Mouse (Mus musculus): ENCODE measurements around the gene 1500015O10Rik. TPM values are rescaled to one million over a fixed set of nuclear protein-coding genes. Genes with fewer than 3 reads are reported as not detected.

The 1500015O10Rik gene
- total RNA-seq, 2 experiments from 2014 or later = 2.4 to 2.6 TPM

DNA sequence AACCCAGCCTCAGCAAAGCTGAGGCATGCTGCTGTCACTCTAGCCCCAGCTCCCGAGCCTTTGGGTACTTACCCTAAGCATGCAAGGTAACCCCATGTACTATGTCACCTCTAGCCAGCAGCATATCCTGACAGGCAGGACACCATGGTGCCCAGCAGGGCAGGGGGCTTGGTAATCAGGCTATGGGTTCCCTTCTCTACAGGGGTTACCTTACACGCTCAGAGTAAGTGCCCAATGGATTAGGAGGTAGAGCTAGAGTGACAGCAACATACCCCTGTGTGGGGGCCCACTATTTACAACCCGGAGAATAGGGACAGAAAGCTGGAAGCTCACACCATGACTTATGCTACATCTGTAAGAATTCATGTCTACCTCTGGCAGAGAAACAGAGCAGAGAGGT, 39.6 kb downstream of the 1500015O10Rik start:
- DNase-seq (ENCODE audit: extremely low spot score in 1 of 2, low spot score in 1 of 2) = no peak

DNA sequence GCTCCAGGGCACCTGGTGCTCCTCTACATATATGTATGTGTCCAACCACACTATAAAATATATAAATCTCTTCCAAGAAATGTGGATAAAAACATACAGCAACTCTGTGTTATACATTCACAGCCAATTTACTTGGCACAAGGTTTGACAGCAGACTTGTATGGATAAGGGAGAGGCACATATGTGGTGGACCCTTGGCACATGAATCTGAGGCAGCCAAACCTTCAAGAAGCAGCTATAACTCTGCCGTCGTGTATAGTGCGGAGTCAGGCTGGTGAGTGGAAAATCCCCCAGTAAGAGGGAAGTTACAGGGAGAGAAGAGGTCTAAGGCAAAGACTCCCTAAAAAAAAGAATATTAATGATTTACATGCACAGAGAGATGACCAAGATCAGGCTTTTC, 42.3 kb downstream of the 1500015O10Rik start:
- no peak for DNase-seq (ENCODE audit: extremely low spot score in 1 of 2, low spot score in 1 of 2)

DNA sequence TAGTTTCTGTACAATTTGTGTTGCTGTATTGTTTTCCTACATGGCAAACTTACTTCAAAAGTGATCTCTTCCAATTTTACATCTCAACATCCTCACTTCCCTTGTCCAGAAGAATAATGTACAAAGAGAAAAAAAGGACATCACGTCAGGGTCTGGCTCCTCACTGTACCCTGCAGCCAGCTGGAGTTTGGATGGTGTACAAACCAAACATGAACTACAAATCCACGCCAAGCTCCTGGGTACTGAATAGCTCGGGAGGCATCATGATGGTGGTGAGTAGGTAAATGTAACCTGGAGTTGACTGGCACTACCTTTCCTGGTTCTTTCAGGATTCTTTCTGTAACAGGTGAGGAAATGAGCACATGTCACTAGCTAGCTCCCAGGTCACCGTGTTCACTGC, 43.7 kb downstream of the 1500015O10Rik start:
- no peak for DNase-seq (ENCODE audit: extremely low spot score in 1 of 2, low spot score in 1 of 2)

DNA sequence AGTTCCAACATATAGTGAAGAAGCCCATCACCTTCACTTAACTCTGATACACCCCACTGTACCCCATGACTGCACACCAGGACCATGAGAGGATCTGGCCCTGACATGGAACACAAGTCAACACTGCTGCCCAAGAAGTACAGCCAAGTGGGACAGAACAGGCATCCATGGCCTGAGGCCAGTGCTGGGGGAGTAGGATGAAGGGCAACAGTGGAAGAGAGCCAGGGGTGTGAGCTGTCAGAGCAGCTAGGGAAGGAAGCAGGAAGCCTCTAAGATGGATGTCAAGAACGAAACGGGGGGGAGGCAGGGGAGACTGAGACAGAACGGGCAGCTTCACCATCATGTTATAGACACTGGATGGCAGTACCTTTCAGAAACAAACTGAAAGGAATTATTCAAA, 45.7 kb downstream of the 1500015O10Rik start:
- no peak for DNase-seq (ENCODE audit: extremely low spot score in 1 of 2, low spot score in 1 of 2)

DNA sequence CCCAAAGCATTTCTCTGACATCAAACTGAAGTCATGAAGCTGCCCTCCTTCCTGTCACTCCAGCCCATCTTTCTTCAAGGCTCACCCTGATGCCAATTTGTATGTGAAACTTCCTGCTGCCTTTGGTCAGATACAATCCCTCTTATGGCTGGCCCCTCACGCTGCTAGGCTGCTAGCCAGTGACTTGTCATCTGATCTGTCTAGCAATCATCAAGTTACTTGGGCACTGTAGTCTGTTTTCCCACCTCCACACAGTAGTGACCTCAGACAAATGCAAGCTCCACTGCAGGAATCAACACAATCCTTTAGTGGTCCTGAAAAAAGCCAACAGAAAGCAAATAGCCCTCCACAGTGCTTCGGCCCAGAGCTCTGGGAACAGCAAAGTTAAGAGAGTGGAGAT, 50.8 kb downstream of the 1500015O10Rik start:
- DNase-seq (ENCODE audit: extremely low spot score in 1 of 2, low spot score in 1 of 2) = no peak

DNA sequence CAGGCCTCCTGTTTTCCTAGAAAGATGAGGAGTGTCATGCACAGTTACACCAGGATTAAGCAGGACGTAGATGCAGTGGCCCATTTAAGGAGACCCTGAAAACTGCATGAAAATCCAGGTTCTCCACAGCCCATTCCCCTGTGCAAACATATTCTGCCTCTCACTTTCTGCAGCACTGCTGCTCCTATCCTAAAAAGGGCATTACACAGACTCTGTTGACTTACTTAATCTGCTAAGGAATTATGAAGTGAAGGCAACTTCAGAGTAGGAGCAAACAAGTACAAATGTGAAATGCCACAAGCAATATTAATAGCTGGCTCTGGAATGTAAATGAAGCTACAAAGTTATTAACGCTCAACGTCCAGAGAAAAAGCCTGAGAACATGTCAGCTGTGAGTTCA, 51.3 kb downstream of the 1500015O10Rik start:
- DNase-seq (ENCODE audit: extremely low spot score in 1 of 2, low spot score in 1 of 2) = no peak

DNA sequence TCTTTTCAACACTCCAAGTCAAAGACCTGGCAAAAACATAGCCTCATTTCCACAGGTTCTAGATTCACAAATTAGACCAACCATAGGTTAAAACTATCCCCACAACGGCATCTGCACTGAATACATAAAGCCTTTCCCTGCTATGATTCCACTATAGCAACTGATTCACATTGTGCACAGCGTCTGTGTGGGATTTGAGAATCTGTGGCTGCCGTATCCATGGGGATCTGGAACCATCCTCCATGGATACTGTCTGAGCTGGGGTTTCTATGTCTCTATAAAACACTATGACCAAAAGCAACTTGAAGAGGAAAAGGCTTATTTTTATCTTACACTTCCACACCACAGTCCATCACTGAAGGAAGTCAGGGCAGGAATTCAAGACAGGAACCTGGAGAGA, 52.3 kb downstream of the 1500015O10Rik start:
- DNase-seq (ENCODE audit: extremely low spot score in 1 of 2, low spot score in 1 of 2) = no peak

DNA sequence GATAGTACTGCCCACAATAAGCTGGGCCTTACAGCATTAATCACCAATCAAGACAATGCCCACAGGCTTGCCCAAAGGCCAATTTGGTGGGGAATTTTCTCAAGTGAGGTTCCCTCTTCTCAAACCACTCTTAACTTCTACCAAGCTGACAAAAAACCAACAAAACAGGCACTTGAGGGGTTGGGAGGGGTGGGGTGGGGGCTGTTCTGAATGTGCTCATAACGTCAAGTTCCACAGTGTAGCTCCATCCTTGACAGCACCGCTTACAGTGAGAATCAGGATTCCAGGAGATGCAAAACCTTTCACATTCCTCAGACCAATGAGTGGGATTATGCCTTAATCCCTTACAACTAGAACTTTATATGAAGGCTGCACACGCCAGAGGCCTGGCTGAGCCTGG, 52.8 kb downstream of the 1500015O10Rik start:
- DNase-seq (ENCODE audit: extremely low spot score in 1 of 2, low spot score in 1 of 2) = no peak

DNA sequence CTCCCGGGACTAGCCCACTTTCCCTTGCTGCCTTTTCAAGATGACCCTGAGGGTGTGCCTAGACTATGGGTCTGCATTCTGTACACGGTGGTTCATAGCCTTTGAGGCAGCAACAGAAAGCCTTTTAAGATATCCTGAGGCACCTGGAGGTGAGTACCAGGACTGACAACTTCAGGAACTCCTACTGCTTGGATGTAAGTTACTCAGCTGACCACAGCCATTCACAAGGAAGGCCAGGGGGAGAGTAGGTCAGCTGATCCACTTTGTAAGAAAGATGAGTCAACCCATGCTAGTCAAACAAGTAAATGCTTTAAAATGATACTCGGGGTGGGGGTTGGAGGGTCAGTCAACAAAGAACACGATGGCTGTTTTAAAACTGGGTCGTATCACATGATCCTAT, 54.9 kb downstream of the 1500015O10Rik start:
- no peak for DNase-seq (ENCODE audit: extremely low spot score in 1 of 2, low spot score in 1 of 2)

DNA sequence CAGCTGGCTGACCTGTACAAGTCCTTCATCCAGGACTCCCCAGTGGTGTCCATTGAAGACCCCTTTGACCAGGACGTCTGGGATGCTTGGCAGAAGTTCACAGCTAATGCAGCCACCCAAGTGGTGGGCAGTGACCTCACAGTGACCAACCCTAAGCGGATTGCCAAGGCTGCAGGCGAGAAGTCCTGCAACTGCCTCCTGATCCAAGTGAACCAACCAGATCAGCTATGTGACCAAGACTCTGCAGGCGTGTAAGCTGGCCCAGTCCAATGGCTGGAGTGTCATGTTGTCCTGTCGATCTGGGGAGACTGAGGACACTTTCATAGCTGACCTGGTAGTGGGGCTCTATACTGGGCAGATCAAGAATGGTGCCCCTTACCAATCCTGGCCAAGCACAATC, 56.3 kb downstream of the 1500015O10Rik start:
- DNase-seq (ENCODE audit: extremely low spot score in 1 of 2, low spot score in 1 of 2) = no peak

DNA sequence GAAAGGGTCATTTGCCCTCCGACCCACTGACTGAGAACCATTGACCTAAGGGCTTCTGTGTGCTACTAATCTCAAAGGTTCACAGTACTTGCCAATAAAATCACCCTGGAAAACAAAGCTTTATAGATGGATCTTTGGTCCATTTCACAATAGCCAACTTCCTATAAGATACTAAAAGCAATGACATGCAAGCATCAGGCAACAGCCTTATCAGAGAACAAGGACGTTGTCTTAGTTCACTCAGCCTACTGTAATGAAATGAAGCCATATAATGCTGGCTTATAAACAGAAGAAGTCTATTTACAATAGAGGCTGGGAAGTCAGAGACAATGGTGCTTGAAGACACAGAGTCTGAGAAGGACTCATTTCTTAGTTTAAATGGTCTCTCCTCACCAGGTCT, 59.4 kb downstream of the 1500015O10Rik start:
- no peak for DNase-seq (ENCODE audit: extremely low spot score in 1 of 2, low spot score in 1 of 2)

Other genes with a start within 250 kb of the 1500015O10Rik start
- 10 to 100 TPM; 41.0 to 42.7 TPM for gene Uxs1, start 97.2 kb downstream of the 1500015O10Rik start, total RNA-seq (2021)
- gene Tpp2, start 203.0 kb downstream of the 1500015O10Rik start, total RNA-seq (2021) = 10 to 100 TPM; 49.7 to 52.4 TPM

Measured in layer of hippocampus, postnatal 25 days (tissue).